Mouse (Mus musculus) testis, adult 2 months (tissue): Measurements from ENCODE around the gene Tgfbr3.

ENCODE experiments used
- CTCF ChIP-seq: fragments of 200-500 bp; IDR thresholded peaks from 2 replicates; pipeline ENCODE4 v1.5.1; 2012; ENCODE audit warnings: low read depth, mild to moderate bottlenecking, inconsistent platforms, low read length, moderate library complexity; ENCODE audit not compliant: control insufficient read depth, insufficient read depth, insufficient replicate concordance
- POLR2A ChIP-seq: fragments of 200-500 bp; IDR thresholded peaks from 2 replicates; pipeline ENCODE4 v1.6.1; 2012; ENCODE audit warnings: low read depth, mild to moderate bottlenecking, inconsistent platforms, low read length, moderate library complexity; ENCODE audit not compliant: control insufficient read depth

- TF ChIP-seq CTCF = no peak
- TF ChIP-seq POLR2A = no peak
Measured at GRCm38 (mm10) chr5:107233366-107234354, 55.8 kb downstream of the Tgfbr3 start.
